Mouse (Mus musculus): Measurements from ENCODE around the gene Cnih3.

GRCm38 (mm10) chr1:181316571-181316970 lies 35.9 kb upstream of the Cnih3 start:
- TF ChIP-seq CTCF (IDR thresholded peaks at IDR 0.05) (no peak), POLR2A (IDR thresholded peaks at IDR 0.05; ENCODE audit: insufficient read depth, low read depth, low read length) (no peak)

Data from heart, adult 2 months (tissue).